Mouse (Mus musculus): ENCODE results near the gene Gm21748. TPM values are rescaled to one million over a fixed set of nuclear protein-coding genes. Genes with fewer than 3 reads are reported as not detected.

The Gm21748 gene
- not detected in 2 replicates for polyA plus RNA-seq (2012; ENCODE audit: low replicate concordance)

GRCm38 (mm10) chrY:90839077-90839476 lies at the start of gene Gm21748:
TSS of gene Gm21748 (minus strand) at chrY:90839177.

Other genes starting within 250 kb of the Gm21748 start
- not detected in 2 replicates for gene Gm21860, start 84.4 kb downstream of the Gm21748 start, polyA plus RNA-seq (2012; ENCODE audit: low replicate concordance)
- gene Gm47283, start 54.4 kb downstream of the Gm21748 start, polyA plus RNA-seq (2012; ENCODE audit: low replicate concordance) = not detected in 2 replicates

Measured in hematopoietic multipotent progenitor cell, adult 10-12 weeks (in vitro differentiated cells).